Mouse (Mus musculus): ENCODE data around the gene Emc7.

The Emc7 gene

GRCm38 (mm10) chr2:112480669-112481068 is 25.9 kb downstream of the Emc7 start, which contains the start of gene Chrm5:
TSS of gene Chrm5 (minus strand) at chr2:112480769.
- no peak for DNase-seq

GRCm38 (mm10) chr2:112481564-112481963 is 26.8 kb downstream of the Emc7 start:
- DNase-seq: no peak

- no peak for DNase-seq
Measured at GRCm38 (mm10) chr2:112482533-112483333, 27.9 kb downstream of the Emc7 start.

- DNase-seq: no peak
Measured at GRCm38 (mm10) chr2:112483334-112483651, 28.5 kb downstream of the Emc7 start.

- no peak for DNase-seq
Measured at GRCm38 (mm10) chr2:112484886-112485285, 30.1 kb downstream of the Emc7 start.

- no peak for DNase-seq
Measured at GRCm38 (mm10) chr2:112490483-112491196, 35.8 kb downstream of the Emc7 start.

- no peak for DNase-seq
Measured at GRCm38 (mm10) chr2:112491629-112492028, 36.8 kb downstream of the Emc7 start.

- DNase-seq: no peak
Measured at GRCm38 (mm10) chr2:112492431-112492855, 37.6 kb downstream of the Emc7 start.

GRCm38 (mm10) chr2:112492856-112493538 is 38.2 kb downstream of the Emc7 start, which contains the start of gene Aven:
TSS of gene Aven (plus strand) at chr2:112492964.
- peak; percentile 89 for DNase-seq

- peak; percentile 23 for DNase-seq
Measured at GRCm38 (mm10) chr2:112493539-112494260, 38.9 kb downstream of the Emc7 start.

GRCm38 (mm10) chr2:112497851-112498250 is 43.1 kb downstream of the Emc7 start:
- DNase-seq: no peak

GRCm38 (mm10) chr2:112501209-112501608 is 46.4 kb downstream of the Emc7 start:
- DNase-seq: peak; percentile 42

GRCm38 (mm10) chr2:112503978-112504377 is 49.2 kb downstream of the Emc7 start:
- DNase-seq: no peak

- DNase-seq: no peak
Measured at GRCm38 (mm10) chr2:112506841-112507435, 52.1 kb downstream of the Emc7 start.

GRCm38 (mm10) chr2:112507444-112507843 is 52.6 kb downstream of the Emc7 start:
- DNase-seq: no peak

GRCm38 (mm10) chr2:112510140-112510539 is 55.3 kb downstream of the Emc7 start:
- DNase-seq: no peak

- no peak for DNase-seq
Measured at GRCm38 (mm10) chr2:112513036-112513435, 58.2 kb downstream of the Emc7 start.

- no peak for DNase-seq
Measured at GRCm38 (mm10) chr2:112516728-112517127, 61.9 kb downstream of the Emc7 start.

GRCm38 (mm10) chr2:112517218-112517617 is 62.4 kb downstream of the Emc7 start:
- no peak for DNase-seq

GRCm38 (mm10) chr2:112518541-112518940 is 63.7 kb downstream of the Emc7 start:
- DNase-seq: no peak

GRCm38 (mm10) chr2:112520526-112521482 is 66.0 kb downstream of the Emc7 start:
- DNase-seq: no peak

All from cerebellum, adult 11-12 months (tissue).